Mouse (Mus musculus): ENCODE data around the gene Ajm1.
"Not testable (repeated sequence)": the region's sequence is repeated elsewhere in the genome, so short reads cannot be mapped to it uniquely, and the experiment has no call there.

The Ajm1 gene

DNA sequence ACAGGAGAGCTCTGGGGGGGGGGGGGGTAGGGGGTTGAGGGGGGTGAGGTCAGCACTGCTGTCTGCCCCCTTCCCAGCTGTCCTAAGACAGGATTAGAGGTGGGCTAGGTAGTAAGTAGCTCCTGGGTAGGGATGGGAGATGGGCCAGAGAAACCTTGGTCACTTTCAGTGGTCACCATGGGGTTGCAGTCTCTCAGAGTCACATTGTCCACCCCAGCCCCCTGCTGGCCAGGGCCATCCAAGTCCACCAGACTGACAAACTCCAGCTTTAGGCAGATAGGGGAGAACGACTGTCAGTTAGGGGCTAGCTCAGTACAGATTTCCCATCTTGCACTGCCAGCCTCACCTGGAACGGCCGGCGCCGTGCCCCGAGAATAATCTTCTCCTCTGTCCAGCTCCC is 15.0 kb downstream of the Ajm1 start:
- in situ Hi-C loops (cut with MseI, MboI), result no loop called here

DNA sequence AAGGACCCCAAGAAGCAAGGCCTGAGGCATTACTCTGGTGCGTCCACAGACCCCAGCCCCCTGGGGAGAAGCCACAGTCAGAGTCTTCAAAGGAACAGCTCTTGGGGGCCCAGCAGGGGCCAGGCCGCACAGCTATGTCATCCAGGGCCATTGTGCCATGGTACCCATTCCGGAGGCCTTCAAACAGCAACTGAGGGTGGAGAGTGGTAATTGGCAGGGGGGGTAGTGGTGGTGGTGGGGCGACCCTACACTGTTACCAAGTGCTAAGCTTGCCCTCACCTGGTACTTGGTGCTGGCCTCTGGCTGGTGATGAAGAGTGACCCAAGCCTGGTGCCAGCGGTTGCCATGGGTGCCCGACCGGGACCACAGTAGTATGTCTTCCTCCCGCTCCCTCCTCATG is 15.8 kb downstream of the Ajm1 start:
- in situ Hi-C loops (cut with MseI, MboI), result no loop called here

DNA sequence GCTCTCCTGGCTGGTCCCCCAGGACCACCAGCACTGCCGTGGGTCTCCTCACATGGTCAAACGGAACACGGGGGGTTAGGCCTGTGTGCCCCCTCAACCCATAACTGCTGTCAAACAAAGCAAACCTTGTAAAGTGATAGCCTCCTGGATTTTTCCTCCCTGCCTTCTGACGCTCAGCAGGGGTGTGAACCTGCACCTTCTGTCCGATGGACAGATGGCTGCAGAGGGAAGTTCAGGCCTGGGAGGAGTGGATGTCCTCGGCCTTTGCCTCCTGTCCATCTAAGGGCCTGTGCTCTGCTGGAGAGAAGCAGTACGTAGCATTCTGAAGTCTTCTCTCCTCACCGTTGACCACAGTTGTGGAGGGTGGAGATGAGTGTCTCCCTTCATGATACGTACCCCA is 19.6 kb downstream of the Ajm1 start:
- in situ Hi-C loops (cut with MseI, MboI), result no loop called here

GRCm38 (mm10) chr2:25560551-25560950 is 21.0 kb downstream of the Ajm1 start:
- in situ Hi-C loops (cut with MseI, MboI), result no loop called here

DNA sequence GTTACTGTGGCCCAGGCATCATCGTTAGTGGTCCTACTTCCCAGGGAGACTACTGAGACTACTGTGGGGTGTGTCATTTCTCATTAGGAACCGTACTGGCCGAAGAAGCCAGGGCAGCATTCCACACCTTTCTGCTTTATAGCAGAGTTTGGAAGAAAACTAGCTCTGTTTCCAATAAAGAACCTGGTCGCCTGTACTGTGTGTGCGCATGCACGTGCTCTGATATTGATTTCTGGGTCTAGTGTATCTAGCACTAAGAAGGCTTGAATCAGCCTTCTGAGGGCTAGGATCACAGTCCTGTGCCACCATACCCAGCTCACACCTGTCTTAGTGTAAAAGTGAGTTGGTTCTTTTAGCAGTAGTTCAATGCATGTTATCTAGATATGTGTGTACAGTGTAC is 22.8 kb downstream of the Ajm1 start:
- in situ Hi-C loops (cut with MseI, MboI), result no loop called here

DNA sequence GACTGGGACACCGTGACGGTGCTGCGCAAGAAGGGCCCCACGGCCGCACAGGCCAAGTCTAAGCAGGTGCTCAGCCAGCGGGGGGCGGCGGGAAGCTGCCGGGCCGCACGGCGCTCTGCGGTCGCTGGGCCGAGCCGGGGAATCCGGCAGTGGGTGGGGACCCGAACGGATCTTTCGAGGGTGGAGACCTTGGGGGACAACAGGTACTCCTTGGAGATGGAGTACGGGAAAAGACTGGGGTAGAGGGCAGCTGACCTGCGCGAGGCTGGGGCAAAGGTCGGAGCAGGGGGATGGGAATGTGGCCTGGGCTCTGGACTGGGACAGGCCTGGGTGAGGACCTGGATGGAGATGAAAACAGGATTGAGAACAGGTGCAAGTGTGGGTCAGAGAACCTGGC is 23.6 kb downstream of the Ajm1 start:
- in situ Hi-C loops (cut with MseI, MboI), result no loop called here

GRCm38 (mm10) chr2:25557221-25557963 is 24.2 kb downstream of the Ajm1 start, which contains the start of gene Edf1:
Edf1 (plus strand) TSS chr2:25557847.
- in situ Hi-C loops (cut with MseI, MboI), result no loop called here

- in situ Hi-C loops (cut with MseI, MboI), result no loop called here
Measured at GRCm38 (mm10) chr2:25556296-25556695, 25.3 kb downstream of the Ajm1 start.

DNA sequence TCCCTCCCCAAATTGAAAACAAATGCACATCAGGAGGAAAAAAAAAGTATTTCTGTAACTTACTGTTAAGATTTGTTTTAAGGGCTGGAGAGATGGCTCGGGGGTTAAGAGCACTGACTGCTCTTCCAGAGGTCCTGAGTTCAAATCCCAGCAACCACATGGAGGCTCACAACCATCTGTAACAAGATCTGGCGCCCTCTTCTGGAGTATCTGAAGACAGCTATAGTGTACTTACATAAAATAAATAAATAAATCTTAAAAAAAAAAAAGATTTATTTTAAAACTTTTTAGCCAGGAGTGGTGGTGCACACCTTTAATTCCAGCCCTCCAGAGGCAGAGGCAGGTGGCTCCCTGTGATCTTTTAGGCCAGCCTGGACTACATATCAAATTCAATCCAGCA is 26.1 kb downstream of the Ajm1 start:
- in situ Hi-C loops (cut with MseI, MboI), result not testable (repeated sequence)

GRCm38 (mm10) chr2:25553171-25553786 is 28.3 kb downstream of the Ajm1 start:
- in situ Hi-C loops (cut with MseI, MboI), result not testable (repeated sequence)

GRCm38 (mm10) chr2:25551186-25551585 is 30.4 kb downstream of the Ajm1 start:
- in situ Hi-C loops (cut with MseI, MboI), result no loop called here

- in situ Hi-C loops (cut with MseI, MboI), result no loop called here
Measured at GRCm38 (mm10) chr2:25549021-25549991, 32.3 kb downstream of the Ajm1 start.

DNA sequence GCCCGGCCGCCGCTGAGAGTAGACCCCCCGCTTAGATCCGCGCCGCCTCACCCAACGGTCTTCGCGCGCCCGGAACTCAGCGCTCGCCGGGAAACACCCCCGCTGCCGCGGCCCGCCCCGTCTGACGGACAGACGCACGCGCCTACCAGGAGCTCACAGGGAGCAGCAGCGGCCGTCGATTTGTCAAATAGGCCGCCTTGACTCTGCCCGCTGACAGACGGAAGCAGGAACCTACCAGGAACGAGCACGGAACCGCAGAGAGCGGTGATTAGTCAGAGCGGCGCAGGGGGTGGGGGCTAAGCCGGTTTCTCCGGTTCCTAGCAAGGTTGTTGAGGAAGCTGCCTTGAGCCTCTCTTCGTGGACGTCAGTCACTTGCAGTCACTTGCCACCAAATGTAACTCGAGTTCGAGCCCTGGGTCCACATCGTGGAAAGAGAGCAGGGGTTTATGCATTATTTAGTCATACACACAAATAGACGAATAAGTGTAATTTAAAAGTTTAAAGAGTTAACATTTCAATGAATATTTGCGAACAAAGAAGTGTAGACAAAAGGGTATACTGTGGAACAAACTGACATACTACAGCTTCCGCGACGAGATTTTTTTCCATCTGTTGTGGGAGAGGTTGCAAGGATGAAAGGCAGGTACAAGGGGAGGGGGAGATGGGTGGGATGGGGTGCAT is 34.6 kb downstream of the Ajm1 start, which contains the start of gene Traf2:
TSS of gene Traf2 (minus strand) at position 130 of the 681 bp plus-strand sequence.
- in situ Hi-C loops (cut with MseI, MboI), result no loop called here

GRCm38 (mm10) chr2:25545996-25546810 is 35.4 kb downstream of the Ajm1 start:
- in situ Hi-C loops (cut with MseI, MboI), result no loop called here

DNA sequence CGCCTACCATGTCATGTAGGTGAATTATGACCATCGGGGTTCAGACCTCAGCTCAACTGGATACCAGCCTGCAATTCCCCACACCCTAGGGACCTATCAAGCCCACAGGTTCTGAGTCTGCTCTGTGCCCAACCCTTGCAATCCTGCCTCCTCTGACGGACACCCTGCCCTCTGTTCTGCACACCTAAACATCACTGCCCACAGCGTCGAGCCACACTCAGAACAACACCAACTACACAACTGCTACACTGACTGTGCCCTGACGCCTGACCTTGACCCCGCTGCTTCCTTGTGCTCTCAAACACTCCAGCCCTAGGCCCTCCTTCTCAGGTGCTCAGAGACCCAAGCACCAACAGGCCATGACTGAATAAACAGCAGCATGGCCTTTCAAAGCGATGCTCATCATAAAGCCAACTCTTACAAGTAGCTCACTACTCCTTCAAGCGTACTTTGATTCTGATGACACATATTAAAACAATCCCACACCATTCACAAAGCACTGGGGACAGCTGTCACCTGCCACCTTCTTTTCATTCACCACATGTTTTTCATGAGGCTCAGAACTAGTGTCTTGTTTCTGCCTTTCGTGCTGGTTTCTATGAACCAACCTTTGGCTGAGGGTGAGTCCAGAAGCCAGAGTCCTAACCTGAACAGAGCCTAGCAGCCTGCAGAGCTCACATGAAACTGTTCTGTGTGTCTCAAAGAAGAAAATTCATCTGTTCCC is 39.8 kb downstream of the Ajm1 start:
- in situ Hi-C loops (cut with MseI, MboI), result no loop called here

DNA sequence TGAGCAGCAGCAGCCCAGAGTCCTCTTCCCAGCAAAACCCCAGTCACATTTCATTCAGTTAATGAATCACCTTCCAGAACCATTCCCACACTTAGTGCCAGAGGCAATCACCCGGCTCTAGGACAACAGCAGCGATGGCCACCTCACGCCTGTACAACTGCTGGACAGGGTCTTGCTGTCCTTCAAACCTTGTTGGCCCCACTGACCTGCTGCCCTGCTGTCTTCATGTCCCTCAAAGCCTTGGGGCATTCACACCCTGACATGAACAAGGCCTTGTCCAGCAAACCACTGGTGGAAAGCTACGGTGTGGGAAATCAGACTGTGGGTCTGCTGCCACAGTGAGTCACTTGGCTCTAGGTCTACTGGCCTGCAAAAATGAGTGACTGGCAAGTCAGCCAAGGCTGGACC is 41.0 kb downstream of the Ajm1 start:
- in situ Hi-C loops (cut with MseI, MboI), result no loop called here

- in situ Hi-C loops (cut with MseI, MboI), result no loop called here
Measured at GRCm38 (mm10) chr2:25536531-25536930, 45.0 kb downstream of the Ajm1 start.

- in situ Hi-C loops (cut with MseI, MboI), result no loop called here
Measured at GRCm38 (mm10) chr2:25534866-25535182, 46.7 kb downstream of the Ajm1 start.

- in situ Hi-C loops (cut with MseI, MboI), result no loop called here
Measured at GRCm38 (mm10) chr2:25534178-25534865, 47.2 kb downstream of the Ajm1 start.

GRCm38 (mm10) chr2:25533707-25534106 is 47.9 kb downstream of the Ajm1 start:
- in situ Hi-C loops (cut with MseI, MboI), result no loop called here
